Mouse (Mus musculus) gastrocnemius, postnatal 36 days (tissue): ENCODE results near the gene Smpdl3a. TPM values are rescaled to one million over a fixed set of nuclear protein-coding genes. Genes with fewer than 3 reads are reported as not detected.

ENCODE experiments used
- DNase-seq, 2 experiments: peaks; one replicate each; pipeline ENCODE4 v3.0.0; 2022
- intact Hi-C: fragments of 180-260 bp; cut with DNase I; formaldehyde crosslinking; loops from one replicate; pipeline ENCODE4 v1.15.1; 2025
- long read RNA-seq, 2 experiments: library from polyadenylated mRNA; stranded (forward); transcript quantifications; one replicate each; pipeline ENCODE4 v2.0.0; 2021
- total RNA-seq, 2 experiments: library from RNA; stranded (reverse); gene quantifications; 2 replicates each; pipeline ENCODE4 v1.2.3; 2021

Gene Smpdl3a
- total RNA-seq: 10 to 100 TPM; 47.5 to 55.1 TPM
- long read RNA-seq, experiment 1, transcript Smpdl3a-201 (8 exons, 1,961 nt): major isoform, 40 of 54 reads
- long read RNA-seq, experiment 1, partial matches to known transcripts: 6 of 54 reads
- long read RNA-seq, experiment 1, other reads (novel, unspliced or antisense): 8 of 54 reads
- long read RNA-seq, experiment 2, transcript Smpdl3a-201 (8 exons, 1,961 nt): major isoform, 61 of 78 reads
- long read RNA-seq, experiment 2, partial matches to known transcripts: 2 of 78 reads
- long read RNA-seq, experiment 2, other reads (novel, unspliced or antisense): 15 of 78 reads

DNA sequence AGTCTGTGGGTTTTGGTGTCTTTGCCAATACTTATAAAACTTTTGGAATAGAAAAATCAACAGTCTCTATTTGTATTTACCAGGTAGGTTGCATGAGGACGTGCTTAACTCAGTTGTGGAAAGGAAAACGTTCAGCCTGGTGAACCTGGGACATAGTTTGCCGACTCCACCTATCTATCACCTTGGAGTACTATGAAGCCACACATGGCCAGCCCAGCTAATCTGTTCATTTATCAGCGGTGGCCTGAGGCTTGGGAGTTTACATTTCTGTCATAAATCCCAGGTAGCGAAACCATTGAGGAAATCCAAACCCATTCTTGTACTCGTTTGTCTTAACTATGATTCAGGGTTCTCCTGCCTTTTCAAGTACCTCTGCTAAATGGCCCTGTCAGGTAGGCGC, at the start of gene Smpdl3a:
Gene Smpdl3a, plus strand, starts transcription at position 318 of the 400 bp plus-strand sequence.
- intact Hi-C loops: no loop called here

DNA sequence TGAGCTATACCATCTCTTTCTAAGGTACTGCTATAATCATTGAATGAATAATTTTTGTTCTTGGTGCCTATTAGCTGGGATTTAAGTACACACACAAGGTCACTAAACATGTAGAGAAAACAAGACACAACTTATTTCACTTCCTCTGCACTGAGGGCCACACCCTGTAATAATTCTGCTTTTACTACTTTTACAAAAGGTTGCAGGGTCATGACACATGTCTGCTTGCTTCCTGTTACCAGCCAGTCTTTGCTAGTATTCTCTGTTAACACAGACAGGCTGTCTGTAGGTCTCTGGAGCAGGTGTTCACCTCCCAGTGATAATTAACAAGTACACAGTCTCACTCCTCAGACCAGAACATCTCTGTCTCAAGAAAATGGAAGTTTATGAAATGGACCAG, 48.7 kb upstream of the Smpdl3a start:
- intact Hi-C loops: no loop called here
- DNase-seq: no peak

More for the DNA sequence above, at the start of gene Smpdl3a:
- DNase-seq: no peak

DNA sequence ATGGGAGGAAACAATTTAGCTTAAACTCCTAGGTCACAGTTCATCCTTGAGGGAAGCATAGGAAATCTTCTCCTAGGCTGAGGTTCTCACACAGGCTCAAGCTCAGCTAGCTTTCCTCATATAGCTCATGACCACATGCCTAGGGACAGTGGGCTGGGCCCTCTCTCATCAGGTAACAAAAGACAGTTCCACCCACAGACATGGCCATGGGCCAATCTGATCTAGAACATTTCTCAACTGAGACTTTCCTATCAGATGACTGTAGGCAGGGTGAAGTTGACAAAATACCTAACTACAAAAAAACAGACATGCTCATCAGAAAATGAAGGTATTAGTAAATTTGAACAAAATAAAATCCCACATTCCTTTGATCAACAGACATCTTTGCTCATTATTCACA, 47.0 kb upstream of the Smpdl3a start:
- no peak for DNase-seq
- intact Hi-C loops: no loop called here

DNA sequence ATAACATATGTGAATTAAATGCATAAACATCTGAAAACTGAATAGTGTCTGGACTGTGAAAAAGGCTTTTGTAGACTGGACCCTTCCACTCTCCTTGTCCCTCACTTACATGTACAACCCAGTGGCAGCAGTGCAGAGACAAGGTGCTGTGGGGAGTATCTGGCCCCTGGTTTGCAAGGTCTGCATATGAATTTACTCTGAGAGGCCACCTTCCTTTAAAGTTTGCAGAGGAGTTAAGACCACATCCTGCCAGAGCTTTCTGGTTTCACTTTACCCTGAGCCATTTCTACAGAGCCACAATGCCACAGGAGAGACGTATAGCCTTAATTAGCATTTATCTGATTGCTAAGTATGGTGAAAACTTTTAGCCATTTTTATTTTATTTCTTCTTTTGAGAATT, 40.8 kb upstream of the Smpdl3a start:
- no peak for DNase-seq
- intact Hi-C loops: no loop called here

DNA sequence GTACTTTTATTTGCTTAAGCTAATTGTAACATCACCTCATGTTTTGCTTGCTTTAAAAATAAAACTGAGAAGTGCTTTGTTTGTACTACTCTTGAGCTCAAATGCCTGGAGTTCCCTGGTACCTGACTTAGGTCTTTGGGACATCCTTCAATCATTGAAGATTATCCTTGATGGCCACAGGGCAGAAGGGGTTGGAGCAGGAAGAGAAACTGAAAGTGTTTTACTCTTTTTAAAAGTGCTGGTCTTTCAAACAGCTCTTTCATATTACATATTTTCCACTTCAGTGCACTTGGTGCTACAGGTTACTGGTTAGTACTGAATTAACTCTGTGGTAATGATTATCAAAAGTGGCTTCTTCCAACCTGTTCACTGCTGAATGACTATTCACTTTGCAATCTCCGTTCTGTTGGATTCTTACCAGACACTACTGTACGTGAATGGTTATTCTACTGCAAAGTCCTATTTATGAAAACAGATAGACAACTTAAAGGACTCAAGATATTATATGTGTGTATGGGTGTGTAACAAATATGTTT, 38.9 kb upstream of the Smpdl3a start:
- intact Hi-C loops: no loop called here
- no peak for DNase-seq

DNA sequence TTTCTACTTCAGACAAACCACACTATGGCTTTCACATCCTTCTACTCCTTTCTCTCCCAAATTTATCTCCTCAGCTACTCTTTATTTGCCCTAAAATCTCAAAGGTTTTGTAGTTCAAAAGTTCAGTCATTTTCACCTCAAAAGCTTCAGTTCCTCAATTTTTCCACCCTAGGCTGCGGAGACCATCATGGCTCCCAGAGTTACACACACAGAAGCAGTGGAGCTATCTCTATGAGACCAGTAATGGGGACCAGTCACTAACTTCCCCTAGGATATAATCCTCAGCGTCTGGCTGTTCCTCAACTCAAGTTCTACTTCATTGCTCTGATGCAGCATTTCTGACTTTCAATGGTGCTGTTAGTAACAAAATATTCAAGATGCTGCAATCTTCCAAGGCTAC, 35.1 kb upstream of the Smpdl3a start:
- intact Hi-C loops: no loop called here
- DNase-seq: no peak

DNA sequence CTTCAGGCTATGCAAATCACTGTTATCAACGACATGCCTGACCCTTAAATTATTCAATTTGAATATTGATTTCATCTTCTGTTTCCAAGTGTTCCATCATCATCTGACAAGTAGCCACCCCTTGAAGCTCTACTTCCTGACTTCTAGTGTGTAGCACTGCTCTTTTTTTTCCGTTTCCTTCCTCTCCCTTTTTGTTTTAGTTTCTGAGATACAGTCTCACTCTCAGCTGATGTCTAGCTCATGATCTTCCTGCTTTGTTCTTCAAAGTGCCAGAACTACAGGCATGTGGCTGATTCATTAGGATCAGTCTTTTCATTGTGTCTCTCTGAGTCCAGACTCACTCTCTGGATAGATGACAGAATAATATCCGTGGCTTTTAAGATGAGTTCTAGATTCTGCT, 33.4 kb upstream of the Smpdl3a start:
- intact Hi-C loops: no loop called here
- no peak for DNase-seq

DNA sequence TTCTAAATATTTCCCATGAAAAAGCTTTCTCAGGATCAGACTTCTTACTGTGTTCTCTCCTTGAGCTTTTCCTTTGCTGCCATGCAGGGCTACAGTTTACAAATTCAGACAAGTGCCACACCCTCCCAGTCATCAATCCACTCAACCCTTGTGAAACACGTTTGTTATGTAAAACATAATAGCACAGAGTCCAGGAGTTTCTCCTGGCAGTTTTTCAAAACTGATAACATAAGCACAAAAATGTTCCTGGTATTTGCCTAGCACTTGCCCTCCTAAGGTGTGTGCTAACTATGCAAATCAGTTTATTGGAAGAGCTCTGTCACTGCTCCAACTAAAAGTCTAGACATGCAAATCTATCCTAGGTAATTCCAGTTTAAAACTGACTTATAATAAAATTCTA, 31.1 kb upstream of the Smpdl3a start:
- no peak for DNase-seq
- intact Hi-C loops: no loop called here

DNA sequence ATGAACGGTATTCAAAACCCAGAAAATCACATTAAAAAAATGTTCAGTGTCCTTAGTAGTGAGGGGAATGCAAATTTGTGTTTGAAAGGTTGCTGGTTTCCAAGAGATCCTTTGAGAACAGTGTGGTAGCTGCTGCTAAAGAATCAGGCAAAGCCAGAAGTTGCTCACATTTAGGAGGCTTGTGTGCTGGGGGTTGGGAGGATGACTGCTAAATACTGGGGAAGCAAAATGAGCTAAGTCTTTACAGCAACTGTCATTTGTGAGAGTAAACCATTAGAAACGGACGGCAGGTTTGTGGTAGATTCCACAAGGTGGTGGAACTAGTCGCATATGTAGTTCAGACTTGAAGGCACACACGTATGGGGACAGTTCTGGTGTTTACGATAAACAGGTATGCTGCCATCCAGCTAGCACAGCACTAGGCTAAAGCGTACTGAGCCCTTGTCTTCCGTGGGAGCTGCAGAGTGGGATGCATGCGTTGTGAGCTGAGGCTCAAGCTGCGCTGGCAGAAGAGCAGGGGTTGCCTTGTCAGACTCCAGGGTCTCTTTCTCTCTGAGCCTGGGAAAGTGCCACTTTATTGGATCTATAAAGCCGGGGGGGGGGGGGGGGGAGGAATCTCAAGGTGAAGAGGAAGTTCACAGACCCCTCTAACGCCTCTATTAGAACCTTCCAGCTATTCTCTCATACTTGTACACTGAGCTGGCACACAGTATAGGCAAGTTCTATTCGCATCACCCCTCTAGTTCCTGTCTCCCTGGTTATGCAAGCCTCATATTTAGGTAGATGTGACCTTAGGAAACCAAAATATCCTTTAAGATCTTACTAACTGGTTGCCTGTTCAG, 10.6 kb upstream of the Smpdl3a start:
- intact Hi-C loops: no loop called here
- no peak for DNase-seq

DNA sequence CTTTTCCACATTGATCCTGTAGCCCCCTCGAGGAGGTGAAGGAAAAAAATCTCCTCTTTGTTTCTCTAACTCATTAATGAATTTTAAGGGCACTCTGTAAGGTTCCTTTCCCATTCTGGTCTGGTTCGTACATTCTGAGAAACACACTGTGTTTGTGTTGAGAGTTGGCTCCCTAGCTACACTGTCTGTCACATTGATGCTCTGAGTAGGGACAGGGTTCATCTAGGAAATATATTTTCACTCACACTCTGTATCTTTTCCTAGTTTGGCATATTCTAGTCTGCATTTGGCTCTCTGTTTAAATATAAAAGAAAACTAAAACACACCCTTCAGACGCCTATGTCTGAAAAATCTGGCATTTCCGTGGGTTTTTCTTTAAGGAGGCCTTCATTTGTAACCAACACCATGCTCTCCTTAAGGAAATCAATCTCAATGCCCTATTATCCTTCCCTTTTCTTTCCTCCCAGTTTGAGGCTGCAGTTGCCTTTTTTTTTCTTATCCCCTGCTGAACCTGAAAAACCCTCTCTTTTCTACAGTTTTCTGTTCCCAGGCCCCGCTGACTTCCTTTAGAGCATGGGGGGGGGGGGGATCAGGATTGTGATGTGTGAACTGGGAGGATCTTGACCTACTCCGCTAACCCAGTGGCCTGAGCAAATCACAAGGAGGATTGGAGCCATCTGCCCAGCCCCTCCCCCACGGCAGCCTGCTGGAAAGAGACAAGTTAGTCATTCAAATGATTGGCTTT, 9.8 kb upstream of the Smpdl3a start:
- peak; percentile 20 to 28 for DNase-seq
- intact Hi-C loops: no loop called here

DNA sequence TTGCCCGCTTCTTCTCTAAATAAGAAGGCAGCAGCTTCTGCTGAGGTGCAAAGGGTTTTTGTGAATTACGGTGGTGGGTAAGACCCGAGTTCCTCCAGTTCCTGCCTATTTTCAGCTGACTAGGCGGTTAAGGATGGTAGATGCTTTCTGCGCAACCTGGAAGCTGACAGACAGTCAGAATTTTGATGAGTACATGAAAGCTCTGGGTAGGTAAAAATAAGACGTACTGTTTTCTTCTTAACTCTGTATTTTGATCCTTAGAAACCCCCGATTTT, 9.3 kb upstream of the Smpdl3a start, which contains the start of gene Fabp7:
Gene Fabp7, plus strand, starts transcription at position 6 of the 275 bp plus-strand sequence.
- intact Hi-C loops: no loop called here
- no peak for DNase-seq

DNA sequence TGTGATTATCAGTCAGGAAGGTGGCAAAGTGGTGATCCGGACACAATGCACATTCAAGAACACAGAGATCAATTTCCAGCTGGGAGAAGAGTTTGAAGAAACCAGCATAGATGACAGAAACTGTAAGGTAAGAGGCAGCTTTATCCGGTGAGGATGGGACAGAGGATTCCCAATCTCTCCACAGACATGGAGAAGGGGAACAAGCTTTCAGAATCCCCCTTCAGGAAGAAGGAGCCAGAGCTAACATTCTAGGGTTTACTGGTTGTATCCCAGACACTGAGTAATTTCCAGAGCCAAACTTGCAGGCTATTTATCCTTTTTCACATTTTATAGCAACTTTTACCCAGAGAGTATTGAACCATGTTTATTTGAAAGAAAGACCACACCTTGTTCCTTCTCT, 8.6 kb upstream of the Smpdl3a start:
- DNase-seq: no peak
- intact Hi-C loops: no loop called here

DNA sequence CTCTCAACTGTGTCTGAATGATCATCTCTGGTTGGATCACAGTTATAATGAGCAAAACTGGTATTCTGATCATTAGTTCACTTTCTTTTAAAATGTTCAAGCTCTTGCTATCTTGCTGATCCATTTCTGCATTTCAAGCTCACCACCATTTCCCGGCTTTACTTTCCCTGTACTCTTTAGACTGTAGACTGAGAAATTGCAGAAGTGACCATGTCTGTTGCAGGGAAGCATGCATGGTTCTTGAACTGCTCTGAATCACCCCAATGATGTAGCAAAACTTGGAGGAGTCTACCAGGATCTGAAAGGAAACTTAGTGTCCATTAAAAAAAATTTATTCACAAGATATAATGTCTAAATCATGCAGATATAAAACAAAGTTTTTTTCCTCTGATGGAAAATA, 1.2 kb upstream of the Smpdl3a start:
- intact Hi-C loops: no loop called here
- no peak for DNase-seq

DNA sequence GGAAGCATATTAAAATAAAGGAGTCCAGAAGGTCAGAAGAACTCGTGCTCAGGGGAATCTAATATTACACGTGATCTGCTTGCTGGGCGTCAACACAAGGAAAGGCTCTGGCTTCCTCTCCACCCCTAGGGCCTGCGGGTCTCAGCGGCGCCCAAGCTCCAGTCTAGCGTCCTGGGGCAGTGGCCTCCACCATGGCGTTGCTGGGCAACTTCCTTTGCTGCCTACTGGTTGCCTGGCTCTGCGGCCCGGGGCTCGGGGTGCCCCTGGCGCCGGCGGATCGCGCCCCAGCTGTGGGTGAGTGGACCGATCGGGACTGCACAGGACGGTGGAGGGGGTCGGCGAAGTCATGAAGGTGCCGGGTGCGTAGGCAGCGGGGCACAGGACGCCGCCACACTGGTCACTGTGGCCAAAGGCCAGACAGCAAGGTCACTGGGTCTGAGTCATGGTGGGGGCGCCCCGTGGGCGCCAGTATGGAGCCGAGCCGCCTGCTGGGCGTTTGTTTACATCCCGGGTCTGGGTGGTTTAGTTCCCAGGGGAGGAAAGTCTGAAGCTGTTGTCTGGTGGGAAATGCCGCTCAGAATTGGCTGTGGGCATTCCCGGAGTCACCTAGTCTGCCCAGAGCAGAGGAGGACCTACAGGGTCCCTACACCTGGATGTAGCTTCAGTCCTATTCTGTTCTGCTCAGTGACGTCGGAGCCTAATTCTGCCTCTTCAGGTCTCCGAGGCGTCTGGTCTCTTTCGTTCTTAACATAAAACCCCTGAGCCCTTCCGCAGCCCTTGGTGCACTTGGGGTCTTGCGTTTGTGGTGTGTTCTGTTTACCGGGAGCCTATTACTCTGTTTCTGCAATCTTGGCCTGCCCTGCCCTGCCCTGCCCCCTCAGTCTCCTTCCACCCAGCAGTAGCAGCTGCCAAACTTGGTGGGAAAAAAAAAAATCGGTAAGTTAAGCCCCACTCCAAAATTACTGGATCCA, 641 bp downstream of the Smpdl3a start:
- intact Hi-C loops: no loop called here
- DNase-seq: peak; percentile 17 to 52

DNA sequence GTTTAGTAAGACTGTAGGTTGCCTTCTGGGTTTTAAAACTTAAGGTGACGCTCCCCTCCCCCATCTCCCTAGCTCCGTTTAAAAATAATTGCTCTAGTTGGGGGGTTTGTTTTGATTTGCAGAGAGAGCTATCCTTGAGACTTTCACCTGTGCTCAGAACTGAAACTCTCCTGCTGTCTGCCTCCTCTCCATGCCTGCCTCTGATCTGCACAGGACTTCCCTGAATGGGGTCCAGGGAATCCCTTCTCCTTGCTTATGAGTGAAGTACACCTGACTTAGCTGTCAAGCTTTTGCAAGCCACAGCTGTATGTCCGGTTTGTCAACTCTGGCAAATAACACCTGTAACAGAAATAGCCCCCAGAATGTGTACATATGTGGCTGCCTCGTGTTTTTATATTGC, 1.4 kb downstream of the Smpdl3a start:
- intact Hi-C loops: no loop called here
- DNase-seq: no peak

DNA sequence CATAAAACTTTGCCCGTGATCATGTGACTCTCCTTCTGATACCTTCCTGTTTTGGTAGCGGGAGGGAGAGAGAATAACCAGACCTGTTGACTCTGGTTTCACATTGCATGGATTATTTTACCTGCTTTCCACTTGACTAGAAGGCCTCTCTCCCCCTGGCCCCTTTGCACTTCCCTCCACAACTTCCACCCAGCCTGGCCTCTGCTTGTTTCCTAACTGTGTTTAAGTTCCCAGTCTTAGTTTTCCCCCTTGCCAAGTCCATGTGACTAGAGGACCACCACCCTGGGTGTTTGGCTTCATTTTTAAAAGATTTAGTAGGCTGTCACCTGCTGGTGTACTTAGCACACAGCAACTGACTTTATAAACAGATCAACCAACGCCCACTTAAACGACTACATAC, 1.9 kb downstream of the Smpdl3a start:
- no peak for DNase-seq
- intact Hi-C loops: no loop called here

DNA sequence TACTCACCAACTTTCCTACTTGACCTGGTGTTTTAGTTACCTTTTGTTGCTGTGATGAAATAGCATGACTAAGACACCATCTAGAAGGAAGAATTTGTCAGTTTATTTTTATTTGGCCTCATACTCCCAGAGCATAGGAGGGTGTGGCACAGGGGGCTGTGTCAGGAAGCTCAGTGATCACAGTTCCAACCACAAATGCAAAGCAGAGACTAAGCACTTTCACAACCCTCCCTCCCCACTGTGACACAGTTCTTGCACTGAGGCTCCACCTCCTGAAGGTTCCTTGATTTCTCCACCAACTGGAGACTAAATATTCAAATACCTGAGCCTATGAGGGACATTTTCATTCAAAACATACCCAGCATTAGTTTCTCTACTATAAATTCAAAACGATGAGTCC, 5.4 kb downstream of the Smpdl3a start:
- intact Hi-C loops: no loop called here

DNA sequence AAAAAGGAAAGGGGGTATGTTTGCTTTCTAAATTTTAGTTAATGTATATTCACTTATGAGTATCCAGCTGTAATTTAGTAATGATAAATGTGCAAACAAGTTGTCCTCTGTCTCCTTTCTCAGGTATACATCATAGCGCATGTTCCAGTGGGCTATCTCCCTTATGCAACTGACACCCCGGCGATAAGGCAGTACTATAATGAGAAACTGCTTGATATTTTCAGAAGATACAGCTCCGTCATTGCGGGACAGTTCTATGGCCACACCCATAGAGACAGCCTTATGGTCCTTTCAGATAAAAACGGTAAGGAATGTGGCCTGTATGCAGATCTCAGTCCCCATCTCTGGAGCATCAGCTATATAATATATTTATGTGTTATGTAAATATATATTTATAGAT, 13.6 kb downstream of the Smpdl3a start:
- DNase-seq: no peak
- intact Hi-C loops: no loop called here

More for the DNA sequence above, 5.4 kb downstream of the Smpdl3a start:
- DNase-seq: no peak

DNA sequence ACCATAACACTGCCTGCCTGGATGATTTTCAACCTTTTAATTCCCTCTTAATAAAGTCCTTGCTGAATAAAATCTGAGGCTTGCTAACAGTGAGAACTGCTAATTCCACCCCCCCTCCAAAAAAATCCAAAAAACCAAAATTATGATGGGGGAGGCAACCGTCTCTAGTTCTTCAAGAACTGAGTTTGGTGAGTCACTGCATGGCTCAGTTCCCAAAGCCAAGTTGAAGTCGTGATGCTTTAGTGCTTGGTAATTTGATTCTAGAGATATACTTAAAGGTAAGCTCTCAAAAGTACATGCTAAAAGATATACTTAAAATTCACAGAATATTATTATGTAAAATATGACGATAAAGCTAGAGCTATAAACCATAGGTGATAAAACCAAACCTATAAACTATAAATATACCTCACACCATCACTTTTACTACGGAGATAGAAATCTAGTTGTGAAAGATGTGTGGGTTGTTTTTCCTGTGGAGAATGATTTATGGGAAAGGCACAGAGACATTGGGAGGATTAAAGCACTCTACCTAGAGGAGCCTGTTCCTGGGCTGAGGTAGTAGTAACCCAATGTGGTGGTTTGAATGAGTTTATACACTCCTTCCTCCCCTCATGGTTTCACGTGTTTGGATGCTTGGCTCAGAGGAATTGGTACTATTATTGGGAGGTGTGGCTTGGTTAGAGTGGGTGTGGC, 18.2 kb downstream of the Smpdl3a start:
- DNase-seq: no peak

DNA sequence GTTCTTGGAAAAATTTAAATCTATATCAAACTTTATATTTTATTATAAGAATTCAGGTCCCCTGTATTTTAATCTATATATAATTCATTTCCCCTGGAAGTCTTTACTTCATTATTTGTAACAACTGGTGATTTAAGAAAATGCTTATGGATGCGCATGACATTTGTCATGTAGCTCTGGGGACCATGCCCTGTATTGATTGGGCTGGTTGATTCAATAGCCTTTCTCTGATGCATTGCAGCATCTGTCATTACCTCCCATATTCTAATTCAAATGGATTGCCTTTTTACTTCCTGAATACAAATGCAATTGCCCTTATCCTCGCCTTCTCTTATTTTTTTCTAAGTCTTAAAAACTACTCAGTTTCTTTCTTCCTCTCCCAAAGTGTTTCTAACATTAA, 20.2 kb downstream of the Smpdl3a start:
- DNase-seq: no peak
- intact Hi-C loops: no loop called here

More for the DNA sequence above, 18.2 kb downstream of the Smpdl3a start:
- intact Hi-C loops: no loop called here
